Mouse (Mus musculus) urinary bladder, postnatal 36 days (tissue): ENCODE data around the gene Dcun1d4.
"Not testable (repeated sequence)": the region's sequence is repeated elsewhere in the genome, so short reads cannot be mapped to it uniquely, and the experiment has no call there.

Source experiments
- DNase-seq, 2 experiments: peaks; one replicate each; pipeline ENCODE4 v3.0.0; 2022; ENCODE audit warnings: low spot score in 2 of 2, mixed read lengths in 1 of 2

Gene Dcun1d4

DNA sequence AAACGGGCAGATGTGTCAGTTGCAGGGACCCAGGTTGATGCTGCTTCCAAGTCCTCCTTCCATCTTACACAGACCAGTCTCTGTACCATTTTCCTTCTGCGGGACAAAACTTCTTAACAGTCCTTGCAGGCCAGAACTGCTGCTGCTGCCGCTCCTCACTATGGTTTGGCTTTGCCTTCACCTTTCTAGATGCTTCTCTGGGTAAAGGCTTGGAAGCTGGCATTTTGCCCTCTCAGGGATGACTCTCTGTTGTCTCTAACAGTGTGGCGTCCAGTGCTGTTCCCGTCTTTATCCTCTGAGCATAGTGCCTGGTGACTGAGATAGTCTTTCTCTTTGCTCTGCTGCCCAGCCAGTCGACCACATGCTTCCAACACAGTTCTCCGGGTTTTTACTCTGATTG lies 66.5 kb downstream of the Dcun1d4 start:
- DNase-seq = no peak

DNA sequence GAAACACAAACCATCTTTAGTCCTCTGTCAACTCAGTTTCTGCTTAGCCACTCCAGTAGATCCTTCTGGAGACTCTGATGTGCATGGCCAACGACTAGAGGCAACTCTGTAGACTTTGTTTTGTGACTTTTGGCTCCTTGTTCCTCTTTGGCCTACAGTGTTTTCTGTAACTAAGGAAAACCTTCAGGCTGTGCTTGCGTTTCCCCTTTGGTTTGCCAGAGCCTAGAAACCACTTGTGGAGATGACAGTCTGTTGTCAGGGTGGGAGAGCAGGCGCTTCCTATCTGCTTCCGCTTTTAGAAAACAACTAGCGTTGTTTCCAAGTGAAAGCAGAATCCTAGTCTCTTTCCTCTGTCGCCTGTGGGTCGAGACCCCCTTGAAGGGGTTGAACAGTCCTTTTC lies 67.4 kb downstream of the Dcun1d4 start:
- DNase-seq = no peak

DNA sequence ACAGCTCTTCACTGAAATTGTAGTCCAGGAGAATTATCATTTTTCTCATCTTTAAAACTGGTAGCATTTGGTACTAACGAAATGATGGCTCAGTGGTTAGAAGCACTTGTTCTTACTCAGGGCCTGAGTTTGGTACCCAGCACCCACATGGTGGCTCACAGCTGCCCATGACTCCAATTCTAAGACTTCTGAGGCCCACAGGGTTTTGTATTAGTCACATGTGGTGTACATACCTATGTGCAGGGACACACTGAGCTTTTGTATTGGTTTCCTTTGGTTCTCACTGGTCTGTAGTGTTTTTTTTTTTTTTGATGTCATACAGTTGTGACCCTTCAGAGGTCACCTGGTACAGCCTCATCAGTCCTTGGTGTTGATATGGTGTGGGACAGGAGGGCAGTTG lies 68.0 kb downstream of the Dcun1d4 start:
- DNase-seq = no peak

DNA sequence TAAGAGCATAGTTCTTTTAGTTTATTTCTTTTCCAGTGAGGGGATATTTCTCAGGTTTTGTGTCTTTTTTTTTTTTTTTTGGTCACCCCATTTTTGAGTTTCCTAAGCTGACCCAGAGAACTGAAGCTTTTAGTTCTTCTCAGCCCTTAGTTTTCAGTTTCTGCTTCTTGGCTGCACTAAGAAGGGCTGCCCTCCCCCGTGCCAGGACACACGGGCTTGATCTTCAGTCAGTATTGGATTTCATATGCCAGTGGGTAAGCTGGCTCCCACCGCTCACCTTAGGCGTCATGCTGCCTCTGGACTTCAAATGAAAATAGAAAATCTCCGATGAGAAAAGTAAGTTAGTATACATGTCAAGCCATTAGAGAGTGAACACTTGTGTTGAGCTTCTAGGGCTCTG lies 71.0 kb downstream of the Dcun1d4 start:
- no peak for DNase-seq

DNA sequence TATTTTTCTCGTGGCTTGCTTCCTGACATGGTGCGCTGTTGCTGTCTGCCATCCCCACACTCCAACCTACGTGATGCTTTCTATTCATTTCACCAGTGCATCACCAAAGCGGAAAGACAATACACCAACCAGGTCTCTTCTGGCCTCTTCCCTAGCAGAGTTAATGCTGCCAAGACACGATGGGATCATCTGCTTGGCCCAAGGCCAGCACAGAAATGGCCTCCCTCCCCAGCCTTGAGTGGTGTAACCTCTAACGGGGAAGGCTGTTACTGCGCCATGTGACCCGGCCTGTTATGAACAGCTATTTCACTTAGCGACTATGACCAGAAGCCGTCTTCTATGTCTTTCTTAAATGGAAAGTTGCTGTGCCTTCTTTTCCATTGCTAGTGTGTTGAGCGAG lies 73.1 kb downstream of the Dcun1d4 start:
- no peak for DNase-seq

DNA sequence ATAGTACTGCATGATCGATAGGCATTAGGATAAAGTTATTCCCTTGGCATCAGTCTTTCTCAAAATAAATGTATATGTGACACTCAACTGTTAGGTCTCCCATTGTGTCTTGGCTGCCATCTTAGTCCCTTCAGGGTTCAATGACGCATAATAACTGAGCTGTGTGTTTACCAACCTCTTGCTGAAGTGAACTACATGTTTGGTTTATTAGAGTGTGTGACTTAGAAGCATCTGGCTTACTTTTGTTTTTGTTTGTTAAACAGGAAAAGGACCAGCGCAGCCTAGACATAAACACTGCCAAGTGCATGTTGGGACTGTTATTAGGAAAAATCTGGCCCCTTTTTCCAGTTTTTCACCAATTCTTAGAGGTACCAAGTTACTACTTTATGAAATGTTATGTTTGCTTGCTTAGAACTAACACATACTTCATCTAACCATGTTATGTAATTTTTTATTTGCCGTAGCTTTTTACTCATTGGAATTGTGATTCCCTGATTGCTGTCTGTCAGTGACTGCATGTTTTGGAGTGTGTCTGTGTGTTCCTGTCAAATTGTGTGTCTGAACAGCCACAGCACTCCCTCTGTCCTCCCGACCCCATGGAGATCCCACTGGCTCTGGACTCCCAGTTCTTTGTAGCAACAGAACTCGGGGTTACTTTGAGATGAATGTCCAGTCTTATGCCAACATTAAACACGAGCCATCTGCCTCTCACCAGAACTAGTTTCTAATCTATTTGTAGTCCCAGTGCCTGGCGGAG lies 74.5 kb downstream of the Dcun1d4 start:
- DNase-seq = no peak

DNA sequence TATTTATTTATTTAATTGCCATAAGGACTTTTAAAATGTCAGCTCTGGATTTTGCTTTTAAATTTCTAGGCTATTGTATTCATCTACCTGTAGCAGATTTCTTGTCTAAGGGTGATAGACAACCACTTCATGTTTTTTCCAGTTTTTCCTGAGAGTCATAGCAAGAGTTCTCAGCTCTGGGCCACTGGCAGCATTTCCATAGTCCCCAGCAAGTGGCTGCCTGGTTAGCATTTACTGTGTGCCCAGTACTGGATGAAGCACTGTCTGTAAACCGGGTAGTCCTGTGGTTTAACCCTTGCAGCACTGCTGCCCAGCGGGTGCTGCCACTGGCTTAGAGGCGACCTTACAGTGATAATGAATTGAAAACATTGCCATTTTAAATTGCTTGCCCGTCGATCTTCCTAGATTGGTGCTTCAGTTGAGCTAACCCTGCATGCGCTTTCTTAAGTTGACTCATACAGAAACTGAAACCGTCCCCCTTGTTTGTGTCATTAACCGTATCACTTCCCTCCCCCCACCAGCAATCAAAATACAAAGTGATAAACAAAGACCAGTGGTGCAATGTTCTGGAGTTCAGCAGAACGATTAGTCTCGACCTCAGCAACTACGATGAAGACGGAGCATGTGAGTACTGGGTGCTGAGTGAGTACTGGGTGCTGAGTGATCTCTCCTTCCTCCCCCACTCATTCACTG lies 76.1 kb downstream of the Dcun1d4 start:
- DNase-seq = no peak

DNA sequence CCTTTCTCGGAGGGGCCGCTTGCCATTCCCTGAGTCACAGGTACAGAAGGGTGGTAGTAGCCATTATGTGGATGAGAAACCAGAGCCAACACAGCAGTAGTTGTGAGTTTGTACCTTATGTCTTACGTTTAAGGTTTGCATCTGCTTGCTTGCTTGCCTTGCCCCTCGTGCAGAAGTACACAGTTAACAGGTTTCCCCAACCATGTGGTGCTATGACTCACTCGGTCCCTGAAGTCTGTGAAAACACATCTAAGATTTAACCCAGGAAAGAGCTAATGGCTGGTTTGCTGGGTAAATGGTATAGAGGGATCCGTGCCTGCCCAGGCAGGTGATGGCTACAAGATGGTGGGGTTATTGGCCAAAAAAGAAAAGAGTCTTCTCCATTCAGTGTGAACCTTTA lies 78.0 kb downstream of the Dcun1d4 start:
- DNase-seq = no peak

DNA sequence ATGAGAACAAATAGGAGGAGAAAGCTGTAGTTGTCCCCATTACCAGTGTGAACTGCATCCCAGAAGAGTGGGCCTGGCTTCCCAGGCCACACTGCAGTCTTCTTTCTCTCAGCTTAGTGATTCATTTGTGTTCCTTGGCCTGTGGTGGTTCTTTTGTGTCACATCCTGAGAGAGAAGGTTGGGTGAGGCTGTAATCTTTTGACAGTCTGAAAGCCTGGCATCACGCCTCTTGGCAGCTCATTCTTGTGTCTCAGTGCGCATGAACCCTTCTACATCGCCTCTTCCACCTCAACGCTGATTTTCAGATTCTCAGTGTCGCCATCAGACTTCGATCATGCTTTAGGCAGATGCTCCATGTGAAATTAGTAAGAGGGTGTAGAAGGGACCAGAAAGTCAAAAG lies 83.2 kb downstream of the Dcun1d4 start:
- no peak for DNase-seq

DNA sequence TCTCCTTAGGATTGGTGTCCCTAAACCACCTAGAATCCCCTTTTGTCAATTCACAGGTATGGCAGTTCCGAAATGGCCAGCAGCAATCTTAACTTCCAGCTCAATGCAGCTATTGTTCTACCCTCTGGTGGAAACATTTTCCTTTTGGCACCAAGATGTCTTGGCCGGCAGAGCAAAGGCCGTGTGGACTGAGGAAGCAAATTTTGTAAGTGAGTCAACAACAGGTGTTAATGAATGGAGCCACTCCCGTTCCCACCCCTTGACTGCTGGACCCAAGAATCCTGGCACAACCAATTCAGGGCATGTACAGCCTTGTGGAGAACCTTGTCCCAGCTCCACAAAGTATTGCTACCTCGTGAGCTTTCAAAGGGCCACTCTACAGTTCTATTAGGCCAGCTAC lies 85.3 kb downstream of the Dcun1d4 start:
- DNase-seq = no peak

DNA sequence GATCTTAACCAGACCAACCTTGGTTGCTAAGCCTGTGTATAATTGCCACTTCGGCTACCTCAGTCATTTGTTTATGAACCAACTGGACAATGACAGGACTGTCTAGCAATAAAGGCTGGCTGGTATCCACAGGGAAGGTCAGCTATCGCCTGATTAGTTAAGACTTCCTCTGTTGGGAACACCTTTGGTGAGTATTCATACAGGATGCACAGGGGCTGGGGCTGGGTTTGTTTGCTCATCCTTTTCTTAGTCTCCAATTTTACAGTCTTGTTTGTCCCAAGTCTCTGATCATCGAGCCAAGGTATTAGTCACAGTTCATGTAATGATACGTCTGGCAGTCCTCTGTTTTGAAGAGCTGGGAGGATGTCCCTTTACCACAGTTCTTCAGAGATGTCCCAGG lies 86.1 kb downstream of the Dcun1d4 start:
- no peak for DNase-seq

DNA sequence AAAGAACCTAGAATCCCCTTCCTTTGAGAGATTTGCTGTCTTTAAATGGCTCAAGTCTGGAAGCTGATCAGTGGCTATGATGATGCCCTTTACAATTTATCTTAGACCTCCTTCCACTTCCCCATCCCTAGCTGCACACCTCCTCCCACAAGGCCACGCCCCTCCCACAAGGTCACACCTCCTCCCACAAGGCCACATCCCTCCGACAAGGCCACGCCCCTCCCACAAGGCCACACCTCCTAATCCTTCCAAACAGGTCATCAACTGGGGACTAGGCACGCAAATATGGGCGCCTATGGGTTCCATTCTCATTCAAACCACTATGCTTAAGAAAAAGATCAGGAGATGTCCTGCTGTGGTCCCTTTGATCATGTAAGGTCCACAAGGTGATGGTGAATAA lies 88.4 kb downstream of the Dcun1d4 start:
- DNase-seq = no peak

DNA sequence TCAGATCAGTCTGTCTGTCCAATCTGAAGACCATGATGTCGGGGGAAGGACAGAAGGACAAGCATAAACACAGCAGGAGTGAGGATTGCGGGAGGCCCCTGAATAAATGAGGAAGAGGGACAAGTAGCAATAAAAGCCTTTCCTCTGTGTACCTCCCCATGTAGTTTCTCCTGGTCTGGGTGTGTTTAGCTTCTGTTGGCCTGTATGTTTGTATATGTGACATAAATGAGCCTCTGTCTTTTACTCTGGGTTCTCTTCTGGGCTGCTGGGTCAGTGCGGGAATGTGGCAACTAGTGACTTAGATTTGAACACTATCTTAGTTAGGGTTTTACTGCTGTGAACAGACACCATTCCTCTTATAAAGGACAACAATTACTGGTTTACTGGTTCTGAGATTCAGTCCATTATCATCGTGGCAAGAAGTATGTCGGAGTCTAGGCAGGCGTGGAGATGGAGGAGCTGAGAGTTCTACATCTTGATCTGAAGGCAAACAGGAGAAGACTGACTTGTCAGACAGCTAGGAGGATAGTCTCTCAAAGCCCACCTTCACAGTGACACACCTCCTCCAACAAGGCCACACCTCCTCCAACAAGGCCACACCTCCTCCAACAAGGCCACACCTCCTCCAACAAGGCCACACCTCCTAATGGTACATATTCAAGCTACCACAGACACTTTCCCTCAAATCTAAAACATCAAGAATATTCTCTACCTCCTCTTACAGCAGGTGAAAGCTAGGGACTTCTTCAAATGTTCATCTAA lies 90.8 kb downstream of the Dcun1d4 start:
- no peak for DNase-seq

DNA sequence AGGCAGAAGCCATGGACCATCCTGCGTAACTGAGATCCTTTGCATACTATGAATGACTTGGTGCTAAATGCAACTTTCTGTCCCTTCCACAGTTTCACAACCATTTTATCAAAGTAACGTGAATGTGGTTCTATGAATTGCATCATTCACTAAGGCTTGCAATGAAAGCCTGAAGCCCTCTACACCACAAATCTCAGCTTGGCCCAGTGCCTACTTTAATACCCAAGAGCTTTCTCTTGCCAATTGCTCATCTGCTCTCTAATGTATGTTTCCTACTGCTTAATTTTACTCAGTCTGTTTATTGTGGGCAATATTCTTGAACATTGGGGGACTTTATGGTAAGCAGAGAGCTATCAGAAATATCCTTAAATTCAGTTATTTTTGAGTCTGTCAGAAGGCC lies 92.0 kb downstream of the Dcun1d4 start:
- DNase-seq = no peak

DNA sequence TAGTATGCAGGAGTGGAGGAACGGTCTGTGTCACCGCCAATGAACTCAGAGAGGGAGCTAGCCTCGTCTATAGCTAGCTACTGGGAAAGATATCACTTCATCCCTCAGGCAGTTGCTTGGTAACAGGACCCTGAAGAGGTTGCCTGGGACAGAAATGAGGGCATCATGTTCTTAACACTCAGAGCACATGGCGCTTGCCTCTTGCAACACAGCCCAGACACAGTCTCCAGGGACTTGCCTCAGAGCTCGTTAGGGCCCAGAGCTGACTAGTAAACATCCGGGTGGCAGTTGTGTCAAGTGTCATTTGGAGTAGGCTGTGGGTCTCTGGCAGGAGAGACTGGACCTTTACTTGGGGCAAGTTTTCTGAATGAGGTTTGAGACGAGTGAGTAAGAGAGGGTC lies 93.0 kb downstream of the Dcun1d4 start:
- DNase-seq = peak in 1 of 2 experiments; percentile 53

DNA sequence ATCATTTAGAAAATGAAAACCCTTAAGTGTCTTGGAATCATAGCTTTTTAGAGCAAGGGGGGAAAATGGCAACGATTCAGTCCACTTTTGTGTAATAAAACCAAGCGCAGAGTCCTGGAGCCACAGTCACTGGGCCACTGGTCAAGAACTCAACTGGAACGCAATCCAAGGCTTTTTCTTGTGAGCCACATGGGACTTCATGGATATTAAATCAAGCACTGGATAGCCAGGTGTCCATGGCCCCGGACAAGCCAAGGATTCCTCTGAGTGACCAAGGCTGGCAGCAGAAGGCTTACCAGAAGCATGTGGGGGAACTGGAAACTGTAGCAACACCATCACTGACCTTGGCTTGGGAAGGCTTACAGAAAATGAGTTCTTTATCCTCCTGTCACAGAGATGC lies 93.8 kb downstream of the Dcun1d4 start:
- peak in 1 of 2 experiments; percentile 25 for DNase-seq

DNA sequence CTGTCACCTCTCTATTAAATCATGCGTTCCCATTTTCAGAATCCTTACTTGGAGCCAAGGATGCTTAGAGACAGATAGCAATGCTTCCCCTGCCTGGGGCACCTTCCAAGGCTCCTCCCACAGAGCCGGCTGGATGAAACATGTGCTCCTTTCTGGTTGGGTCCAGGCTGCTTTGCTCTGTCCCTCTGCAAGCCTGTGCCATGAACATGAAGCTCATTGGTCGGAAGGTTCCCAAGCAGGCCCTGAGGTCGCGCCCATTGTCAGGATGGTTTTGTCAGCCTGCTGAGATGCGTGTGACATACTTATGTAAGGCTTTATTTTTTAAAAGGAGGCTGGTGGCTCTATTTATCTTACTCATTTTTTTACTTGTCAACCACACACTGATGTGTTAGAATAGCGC lies 95.9 kb downstream of the Dcun1d4 start:
- no peak for DNase-seq

DNA sequence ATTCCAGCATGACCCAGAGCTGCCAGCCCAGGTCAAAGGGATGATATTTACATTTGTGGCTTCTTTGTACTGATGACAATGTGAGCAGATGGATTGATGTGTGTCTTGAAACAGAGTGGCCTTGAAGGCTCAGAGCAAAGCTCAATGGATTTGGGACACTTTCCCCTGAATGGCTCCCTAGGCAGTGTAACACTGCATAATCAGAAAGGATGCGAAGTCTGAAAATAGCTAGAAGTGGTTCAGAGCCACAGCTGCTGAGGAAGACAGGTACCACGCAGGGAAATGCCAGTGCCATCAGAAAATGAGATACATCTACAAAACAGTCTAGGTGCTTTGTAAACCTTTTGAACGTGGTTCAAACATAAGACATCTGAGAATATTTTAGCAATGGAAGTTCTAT lies 97.3 kb downstream of the Dcun1d4 start:
- no peak for DNase-seq

DNA sequence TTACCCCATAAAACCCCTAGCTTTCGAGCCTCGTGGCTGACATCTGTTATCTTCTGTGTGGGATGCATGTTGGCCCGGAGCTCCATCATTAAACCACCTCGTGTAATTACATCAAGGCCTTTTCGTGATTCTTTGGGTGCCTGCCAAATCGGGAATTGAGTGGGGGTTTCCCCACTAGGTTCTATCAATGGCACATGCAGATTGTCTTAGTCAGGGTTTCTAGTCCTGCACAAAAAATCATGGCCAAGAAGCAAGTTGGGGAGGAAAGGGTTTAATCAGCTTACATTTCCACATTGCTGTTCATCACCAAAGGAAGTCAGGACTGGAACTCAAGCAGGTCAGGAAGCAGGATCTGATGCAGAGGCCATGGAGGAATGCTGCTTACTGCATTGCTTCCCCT lies 103.2 kb downstream of the Dcun1d4 start:
- DNase-seq = not testable (repeated sequence)

DNA sequence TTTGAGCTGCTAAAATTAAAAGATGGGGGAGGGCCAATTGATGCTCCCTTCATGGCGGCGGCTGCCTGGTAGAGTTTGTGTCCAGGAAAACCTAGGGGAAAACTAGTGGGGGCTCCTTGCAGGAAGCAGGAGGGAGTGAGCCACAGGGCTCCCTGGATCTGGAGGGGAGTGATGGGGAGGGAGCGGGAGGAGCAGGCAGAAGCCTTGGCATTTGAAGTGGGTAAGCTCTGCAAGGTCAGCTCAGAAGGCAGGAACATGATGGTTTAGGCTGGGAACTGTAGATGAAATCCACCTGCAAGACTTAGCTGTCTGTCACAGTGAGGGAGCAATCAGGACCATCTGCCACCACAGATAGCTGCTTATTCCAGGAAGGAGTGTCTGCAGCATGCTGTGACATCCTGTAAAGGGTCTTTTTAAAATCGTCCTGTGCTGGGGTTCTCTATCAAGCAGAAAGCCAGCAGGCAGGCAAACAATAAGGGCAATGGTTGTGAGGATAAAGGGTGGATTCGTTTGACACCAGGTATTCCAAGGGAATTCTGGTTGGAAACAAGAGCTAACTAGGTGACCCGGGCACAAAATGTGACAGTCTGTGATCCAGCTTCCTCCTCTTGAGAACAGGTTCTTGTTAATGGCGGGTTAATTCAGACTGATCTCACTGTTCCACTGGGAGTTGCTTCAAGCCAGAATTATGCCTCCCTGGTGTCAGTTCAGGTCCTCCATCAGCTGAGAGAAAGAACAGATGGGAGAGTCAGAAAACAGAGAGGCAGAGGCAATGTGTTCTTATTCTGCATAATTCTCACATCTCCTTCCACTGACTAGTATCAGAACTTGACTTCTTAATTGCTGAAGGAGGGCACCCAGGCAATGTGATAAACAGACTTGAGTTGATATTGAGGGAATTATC lies 104.7 kb downstream of the Dcun1d4 start:
- DNase-seq = no peak

DNA sequence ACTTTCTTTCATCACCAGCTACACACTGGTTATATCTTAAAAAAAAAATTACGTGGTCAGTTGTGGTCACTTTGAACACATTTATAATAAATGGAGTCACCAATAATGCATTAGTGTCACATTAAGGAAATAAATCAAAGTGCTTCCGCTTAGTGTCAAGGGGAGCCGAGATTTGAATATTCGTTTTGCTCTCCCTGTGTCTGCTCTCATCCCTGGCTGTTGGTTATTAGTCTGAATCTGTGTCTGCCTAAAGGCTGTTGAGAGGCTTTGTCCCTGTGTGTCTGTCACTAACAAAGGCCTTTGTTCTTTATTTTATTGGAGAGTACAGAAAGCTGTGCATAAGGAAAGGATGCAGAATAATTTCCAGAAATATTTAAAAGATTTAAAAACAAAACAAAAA lies 105.8 kb downstream of the Dcun1d4 start:
- no peak for DNase-seq

DNA sequence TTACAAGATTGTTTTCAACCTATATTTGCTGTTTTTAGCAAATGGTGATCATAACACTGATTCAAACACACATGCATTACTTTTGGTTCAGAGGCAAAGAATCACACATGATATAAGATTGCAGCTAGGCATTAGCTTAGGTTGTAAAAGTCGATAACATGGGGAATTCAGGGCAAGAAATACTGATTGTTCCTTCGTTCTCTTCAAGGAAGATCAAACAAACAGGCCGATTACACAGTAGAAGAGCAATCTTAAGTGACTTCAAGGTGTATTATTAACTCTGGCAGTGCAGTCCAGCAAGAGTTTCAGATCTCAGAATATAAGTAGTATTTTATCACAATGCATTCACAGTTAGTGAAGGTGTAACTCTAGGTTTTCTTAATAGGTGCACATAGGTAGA lies 106.3 kb downstream of the Dcun1d4 start:
- no peak for DNase-seq
